Mouse (Mus musculus): ENCODE measurements around the gene Ubb. TPM values are rescaled to one million over a fixed set of nuclear protein-coding genes. Genes with fewer than 3 reads are reported as not detected.
A peak's percentile ranks its signal among the peaks of the same experiment; 100 is the strongest.

Ubb gene
- polyA plus RNA-seq, 1 experiment = 2,028 TPM

- H3K4me3 ChIP-seq = no peak overlapping the region
- no peak overlapping the region for H3ac ChIP-seq (ENCODE audit: control insufficient read depth, insufficient read length)
- TF ChIP-seq CEBPB (IDR thresholded peaks at IDR 0.05; ENCODE audit: insufficient read depth, poor library complexity, severe bottlenecking) = no peak
- no peak for TF ChIP-seq POLR2AphosphoS2 (IDR thresholded peaks at IDR 0.05; ENCODE audit: insufficient read length, low read depth)
- TF ChIP-seq E2F4 (IDR thresholded peaks at IDR 0.05; ENCODE audit: insufficient read depth) = no peak
- no peak for TF ChIP-seq TCF3 (IDR thresholded peaks at IDR 0.05; ENCODE audit: insufficient read length, low read depth)
- no peak for TF ChIP-seq MYOG (IDR thresholded peaks at IDR 0.05; ENCODE audit: control insufficient read depth in 1 of 3, insufficient read depth in 1 of 3, insufficient read length in 2 of 3, low read depth in 2 of 3)
- TF ChIP-seq USF1 (IDR thresholded peaks at IDR 0.05; ENCODE audit: low read depth) = no peak
- TF ChIP-seq POLR2A (IDR thresholded peaks at IDR 0.05; ENCODE audit: insufficient read length, low read depth) = no peak
- H3K4me2 ChIP-seq (ENCODE audit: low read depth) = no peak overlapping the region
- no peaks in the 10 kb centered on the region for H3K79me2 ChIP-seq (ENCODE audit: control insufficient read depth, insufficient read depth)
- H3K27me3 ChIP-seq (ENCODE audit: control insufficient read depth, insufficient read depth, insufficient read length) = no peaks in the 10 kb centered on the region
- no peaks in the 10 kb centered on the region for H3K36me3 ChIP-seq (ENCODE audit: control insufficient read depth, insufficient read depth)
Observed at GRCm38 (mm10) chr11:62591904-62592575, 41.1 kb downstream of the Ubb start.

DNA sequence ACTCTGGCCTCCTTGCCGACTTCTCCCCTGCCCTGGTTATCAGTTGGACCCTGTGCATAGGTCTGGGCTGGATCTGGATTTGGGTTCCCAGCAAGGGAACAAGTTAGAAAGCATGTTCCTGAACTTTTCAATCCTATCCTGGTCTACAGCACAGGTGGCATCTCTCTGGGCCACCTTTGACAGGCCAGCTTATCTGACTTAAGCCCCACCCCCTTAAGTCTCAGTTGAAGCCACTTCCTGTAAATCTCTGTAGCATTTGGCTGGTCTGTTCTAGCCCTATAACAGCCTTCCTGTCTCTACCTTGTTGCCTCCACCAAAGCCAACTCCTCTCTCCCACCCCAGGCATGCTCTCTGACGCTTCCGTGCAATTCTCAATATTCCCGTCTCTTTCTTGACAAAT is 47.6 kb downstream of the Ubb start:
- Histone ChIP-seq H3K4me2 (ENCODE audit: low read depth) (no peak overlapping the region), H3K79me2 (ENCODE audit: control insufficient read depth, insufficient read depth) (peaks cover 9% of the 10 kb centered on the region), H3K36me3 (ENCODE audit: control insufficient read depth, insufficient read depth) (peaks cover 5% of the 10 kb centered on the region), H3ac (ENCODE audit: control insufficient read depth, insufficient read length) (no peak overlapping the region), H3K4me3 (no peak overlapping the region), H3K27me3 (ENCODE audit: control insufficient read depth, insufficient read depth, insufficient read length) (no peaks in the 10 kb centered on the region)
- TF ChIP-seq CEBPB (IDR thresholded peaks at IDR 0.05; ENCODE audit: insufficient read depth, poor library complexity, severe bottlenecking) = no peak
- TF ChIP-seq TCF3 (IDR thresholded peaks at IDR 0.05; ENCODE audit: insufficient read length, low read depth) = no peak
- TF ChIP-seq POLR2AphosphoS2 (IDR thresholded peaks at IDR 0.05; ENCODE audit: insufficient read length, low read depth) = no peak
- no peak for TF ChIP-seq REST (IDR thresholded peaks at IDR 0.05; ENCODE audit: insufficient read depth, insufficient read length)
- TF ChIP-seq USF1 (IDR thresholded peaks at IDR 0.05; ENCODE audit: low read depth) = no peak
- TF ChIP-seq MYOD1 (IDR thresholded peaks at IDR 0.05; ENCODE audit: control insufficient read depth in 1 of 3, insufficient read length in 2 of 3, low read depth in 2 of 3) = no peak
- TF ChIP-seq POLR2A (IDR thresholded peaks at IDR 0.05; ENCODE audit: insufficient read length, low read depth) = no peak
- no peak for TF ChIP-seq MYOG (IDR thresholded peaks at IDR 0.05; ENCODE audit: control insufficient read depth in 1 of 3, insufficient read depth in 1 of 3, insufficient read length in 2 of 3, low read depth in 2 of 3)
- no peak for TF ChIP-seq SRF (IDR thresholded peaks at IDR 0.05; ENCODE audit: control insufficient read depth, insufficient read length, low read depth)
- no peak for TF ChIP-seq E2F4 (IDR thresholded peaks at IDR 0.05; ENCODE audit: insufficient read depth)
- no peak for TF ChIP-seq TCF12 (IDR thresholded peaks at IDR 0.05; ENCODE audit: insufficient read depth, poor library complexity, severe bottlenecking)
- TF ChIP-seq MAX (IDR thresholded peaks at IDR 0.05; ENCODE audit: low read depth) = no peak

DNA sequence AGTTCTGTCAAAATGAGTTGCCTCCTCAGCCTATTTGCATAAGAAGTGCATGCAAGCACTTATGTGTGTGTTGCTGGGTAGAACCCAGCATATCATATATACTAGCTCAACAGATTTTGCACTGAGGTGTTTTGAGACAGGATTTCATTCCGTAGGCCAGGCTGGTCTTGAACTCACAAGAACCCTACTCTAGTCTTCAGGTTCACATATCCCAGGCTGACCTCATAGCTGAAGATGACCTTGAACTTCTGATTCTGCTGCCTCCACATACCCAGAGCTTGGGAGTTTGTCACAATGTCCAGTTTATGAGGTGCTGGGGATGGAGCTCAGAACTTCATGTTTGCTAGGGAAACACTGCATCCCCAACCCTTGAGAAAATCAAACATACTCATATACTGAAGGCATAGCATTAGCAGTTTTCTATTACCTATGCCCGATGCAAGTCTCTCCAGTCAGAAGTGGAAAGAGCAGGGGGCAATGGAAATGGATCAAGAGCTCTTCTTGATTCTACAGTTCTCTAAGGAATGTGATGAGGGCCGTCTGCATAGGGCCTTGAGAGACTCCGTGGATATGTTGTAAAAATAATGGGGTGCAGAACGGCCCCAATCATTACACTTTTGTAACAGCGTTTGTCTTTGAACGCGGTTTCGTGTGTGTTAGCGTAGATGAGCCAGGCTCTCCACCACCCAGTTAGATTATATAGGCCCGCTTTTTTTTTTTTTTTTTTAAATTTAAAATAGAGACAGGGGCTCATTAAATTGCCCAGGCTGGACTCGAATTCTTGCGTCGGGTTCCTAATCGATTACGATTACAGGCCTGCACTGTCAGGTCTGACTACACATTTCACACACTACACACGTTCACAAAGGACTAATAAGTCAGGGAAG is 51.0 kb downstream of the Ubb start:
- peak overlapping the region; percentile 82 for H3K4me2 ChIP-seq (ENCODE audit: low read depth)
- H3K36me3 ChIP-seq (ENCODE audit: control insufficient read depth, insufficient read depth) = peaks cover 38% of the 10 kb centered on the region
- H3K79me2 ChIP-seq (ENCODE audit: control insufficient read depth, insufficient read depth) = peaks cover 25% of the 10 kb centered on the region
- H3K27me3 ChIP-seq (ENCODE audit: control insufficient read depth, insufficient read depth, insufficient read length) = no peaks in the 10 kb centered on the region
- peak overlapping the region; percentile 20 for H3ac ChIP-seq (ENCODE audit: control insufficient read depth, insufficient read length)
- TF ChIP-seq USF1 (IDR thresholded peaks at IDR 0.05; ENCODE audit: low read depth) (no peak), TCF3 (IDR thresholded peaks at IDR 0.05; ENCODE audit: insufficient read length, low read depth) (no peak), TCF12 (IDR thresholded peaks at IDR 0.05; ENCODE audit: insufficient read depth, poor library complexity, severe bottlenecking) (no peak), CEBPB (IDR thresholded peaks at IDR 0.05; ENCODE audit: insufficient read depth, poor library complexity, severe bottlenecking) (no peak), MAX (IDR thresholded peaks at IDR 0.05; ENCODE audit: low read depth) (no peak), POLR2A (IDR thresholded peaks at IDR 0.05; ENCODE audit: insufficient read length, low read depth) (no peak), E2F4 (IDR thresholded peaks at IDR 0.05; ENCODE audit: insufficient read depth) (no peak), MYOG (IDR thresholded peaks at IDR 0.05; ENCODE audit: control insufficient read depth in 1 of 3, insufficient read depth in 1 of 3, insufficient read length in 2 of 3, low read depth in 2 of 3) (no peak), SRF (IDR thresholded peaks at IDR 0.05; ENCODE audit: control insufficient read depth, insufficient read length, low read depth) (no peak), POLR2AphosphoS2 (IDR thresholded peaks at IDR 0.05; ENCODE audit: insufficient read length, low read depth) (no peak), REST (IDR thresholded peaks at IDR 0.05; ENCODE audit: insufficient read depth, insufficient read length) (no peak), MYOD1 (IDR thresholded peaks at IDR 0.05; ENCODE audit: control insufficient read depth in 1 of 3, insufficient read length in 2 of 3, low read depth in 2 of 3) (no peak)
- peak overlapping the region; percentile 100 for H3K4me3 ChIP-seq

Other genes with a start within 250 kb of the Ubb start
- 3.7 TPM for gene Pigl, start 92.7 kb upstream of the Ubb start, polyA plus RNA-seq (2012; fragmentation: generic; extraction: Trizol)
- 41.0 TPM for gene Ncor1, start 92.6 kb upstream of the Ubb start, polyA plus RNA-seq (2012; fragmentation: generic; extraction: Trizol)
- gene Cenpv, start 11.9 kb upstream of the Ubb start, polyA plus RNA-seq (2012; fragmentation: generic; extraction: Trizol) = 11.1 TPM
- gene Trpv2, start 23.3 kb downstream of the Ubb start, polyA plus RNA-seq (2012; fragmentation: generic; extraction: Trizol) = 5.4 TPM
- 19.5 TPM for gene Lrrc75a, start 97.4 kb downstream of the Ubb start, polyA plus RNA-seq (2012; fragmentation: generic; extraction: Trizol)
- gene Mmgt2, start 97.5 kb downstream of the Ubb start, polyA plus RNA-seq (2012; fragmentation: generic; extraction: Trizol) = 29.2 TPM
- 0.90 TPM for gene Zfp287, start 180.7 kb downstream of the Ubb start, polyA plus RNA-seq (2012; fragmentation: generic; extraction: Trizol)
- not detected for gene Gm10428, start 201.9 kb downstream of the Ubb start, polyA plus RNA-seq (2012; fragmentation: generic; extraction: Trizol)
- gene Zfp286, start 238.3 kb downstream of the Ubb start, polyA plus RNA-seq (2012; fragmentation: generic; extraction: Trizol) = not detected